Mouse (Mus musculus): Measurements from ENCODE around the gene Olfr993.

Gene Olfr993

DNA sequence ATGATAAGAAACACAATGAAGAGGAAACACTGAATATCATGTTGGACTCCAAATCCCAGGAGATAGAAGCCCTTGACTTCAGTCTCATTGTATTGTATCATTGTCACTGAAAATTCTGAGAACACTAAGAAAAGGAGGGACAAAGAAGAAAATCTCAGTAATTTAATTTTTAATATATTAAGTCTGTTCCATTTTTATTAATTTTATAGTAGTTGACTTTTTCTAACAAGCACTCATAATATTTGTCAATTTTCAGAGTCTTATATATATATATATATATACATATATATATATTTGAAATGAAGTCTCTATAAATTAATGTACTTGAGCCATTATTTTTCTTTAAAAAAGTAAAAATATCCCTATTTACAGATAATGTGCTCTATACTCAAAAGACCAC is at the start of gene Olfr993:
Gene Olfr993 (minus strand): TSS at position 101 of the 400 bp plus-strand sequence.
- DNase-seq (ENCODE audit: low spot score), result no peak

DNA sequence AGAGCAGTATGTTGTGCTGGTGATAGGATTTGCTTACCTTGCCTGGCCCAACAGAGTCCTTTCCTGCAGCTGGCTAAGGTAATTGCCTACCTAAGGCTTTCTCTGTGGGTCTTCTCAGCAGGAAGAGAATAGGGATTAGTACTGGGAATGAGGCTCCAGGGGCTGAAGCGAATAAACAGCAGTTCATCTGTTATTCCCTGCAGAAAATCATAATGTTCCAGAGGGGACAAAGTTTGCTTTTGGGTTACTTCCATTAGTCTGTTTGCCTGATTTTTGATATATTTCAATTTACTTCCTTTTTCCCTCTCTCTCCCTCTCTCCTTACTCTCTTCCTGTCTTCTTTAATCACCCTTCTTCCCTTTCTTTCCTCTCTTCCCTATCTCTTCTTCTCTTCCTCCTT is 28.9 kb upstream of the Olfr993 start, which contains the start of gene Olfr995:
Gene Olfr995 (minus strand): TSS at position 101 of the 400 bp plus-strand sequence.
- DNase-seq (ENCODE audit: low spot score), result no peak

DNA sequence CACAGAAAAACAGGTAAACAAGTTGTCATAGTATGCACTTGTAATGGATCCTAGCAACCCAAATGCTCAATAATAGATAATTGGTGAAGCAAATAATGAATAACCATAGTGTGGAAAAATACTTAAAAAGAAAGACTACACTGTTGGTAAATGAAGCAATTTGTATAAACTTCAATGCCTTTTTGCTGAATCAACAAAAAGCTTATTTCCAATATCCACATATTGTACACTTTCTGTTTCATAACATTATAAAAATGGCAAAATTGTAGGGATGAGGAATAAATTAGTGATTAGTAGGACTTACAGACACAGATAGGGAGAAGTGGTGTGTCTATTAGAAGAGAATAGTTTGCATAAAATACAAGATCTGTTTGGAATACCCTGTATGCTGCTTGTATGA is 27.9 kb upstream of the Olfr993 start:
- no peak for DNase-seq (ENCODE audit: low spot score)

DNA sequence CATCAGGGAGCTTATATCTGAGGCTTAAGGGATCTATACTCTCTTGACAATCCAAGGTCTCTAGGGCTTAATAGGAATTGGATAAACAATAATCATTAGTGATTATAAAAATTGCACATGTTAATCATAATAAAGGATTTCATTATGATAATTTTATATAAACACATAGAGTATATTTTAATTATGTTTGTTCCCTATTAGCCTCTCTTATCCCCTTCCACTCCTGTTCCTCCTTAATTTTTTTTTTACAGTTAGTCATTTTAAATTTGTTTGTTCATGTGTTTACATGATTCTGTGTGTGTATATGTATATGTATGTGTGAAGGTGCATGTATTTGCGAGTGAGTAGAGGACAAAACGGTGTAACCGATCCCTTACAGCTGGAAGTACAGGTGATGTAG is 21.7 kb upstream of the Olfr993 start, which contains the start of gene Olfr994:
Gene Olfr994 (minus strand): TSS at position 101 of the 400 bp plus-strand sequence.
- DNase-seq (ENCODE audit: low spot score), result no peak

DNA sequence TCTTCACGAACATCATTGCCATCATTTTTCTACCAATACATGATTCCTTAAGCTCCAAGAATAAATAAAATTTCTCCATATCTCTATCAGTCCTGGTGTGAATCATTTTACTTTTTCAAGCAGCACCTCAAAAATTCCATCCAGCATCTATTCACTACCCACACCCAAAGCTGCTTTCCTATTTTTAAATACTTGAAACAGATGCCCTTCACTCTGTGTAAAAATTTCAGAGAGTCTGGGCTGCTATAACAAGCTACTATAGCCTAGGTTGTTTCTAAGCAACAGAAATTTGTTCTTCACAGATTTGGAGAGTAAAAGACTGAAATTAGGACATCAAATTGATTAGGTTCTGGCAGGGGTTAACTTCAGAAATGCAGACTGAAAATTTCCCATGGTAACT is 11.2 kb upstream of the Olfr993 start:
- no peak for DNase-seq (ENCODE audit: low spot score)

DNA sequence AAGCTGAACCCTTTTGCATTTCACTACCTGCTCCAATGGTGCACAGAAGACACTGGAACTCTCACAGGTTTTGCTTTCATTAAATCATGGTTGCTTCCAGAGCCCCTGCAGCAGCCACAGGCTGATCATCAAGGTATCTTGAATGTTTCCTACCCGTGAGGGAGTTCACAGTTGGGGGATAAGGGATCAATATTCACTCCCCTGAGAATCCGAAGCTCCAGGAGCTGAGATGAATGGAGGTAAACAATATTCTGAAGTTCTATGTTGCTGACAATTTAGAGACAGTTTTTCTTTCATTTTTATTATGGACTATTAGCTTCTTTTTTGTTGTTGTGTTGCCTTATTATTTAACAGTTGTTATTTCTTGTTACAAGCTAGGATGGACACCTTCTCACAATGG is 5.3 kb downstream of the Olfr993 start, which contains the start of gene Olfr992:
Gene Olfr992 (minus strand): TSS at position 101 of the 400 bp plus-strand sequence.
- DNase-seq (ENCODE audit: low spot score), result no peak

Measured in MN1 (cell line).